Mouse (Mus musculus): ENCODE data around the gene Il16.

Gene Il16

DNA sequence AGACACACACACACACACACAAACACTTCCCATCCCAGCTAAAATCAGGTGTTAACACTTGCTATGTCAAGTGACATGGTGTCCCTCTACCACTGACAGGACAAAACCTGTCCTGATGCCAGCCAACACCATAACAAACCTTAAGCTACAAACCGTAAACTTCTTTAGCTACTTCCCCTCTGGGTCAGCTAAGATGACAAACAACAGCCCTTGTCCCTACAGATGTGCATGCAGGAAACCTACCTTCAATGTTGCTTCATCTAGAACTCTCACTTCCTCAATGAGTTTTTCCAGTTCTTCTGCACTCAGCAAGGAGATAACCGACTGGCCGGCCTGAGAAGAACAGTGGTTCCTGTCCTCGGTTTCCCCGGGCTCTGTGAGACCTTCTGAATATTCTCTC lies 94.9 kb downstream of the Il16 start:
- in situ Hi-C loops (cut with MseI, MboI) = no loop called here

DNA sequence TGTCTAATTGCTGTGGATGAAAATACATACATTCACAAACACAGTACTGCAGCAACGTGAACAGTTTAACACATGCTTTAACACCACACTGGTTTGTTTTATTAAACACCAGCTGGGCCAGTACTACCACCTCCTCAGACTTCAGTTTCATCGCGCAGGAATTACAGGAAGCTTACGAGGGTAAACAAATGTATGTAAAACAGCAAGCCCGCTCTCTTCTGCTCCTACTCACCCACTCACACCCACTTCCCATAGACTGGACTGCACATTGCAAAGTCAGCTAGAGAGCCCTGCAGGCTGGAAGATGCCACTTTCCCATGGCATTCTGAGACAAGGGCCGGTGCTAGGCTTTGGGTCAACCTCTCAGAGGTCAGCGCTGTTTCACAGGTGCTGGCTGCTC lies 96.7 kb downstream of the Il16 start:
- in situ Hi-C loops (cut with MseI, MboI) = no loop called here

DNA sequence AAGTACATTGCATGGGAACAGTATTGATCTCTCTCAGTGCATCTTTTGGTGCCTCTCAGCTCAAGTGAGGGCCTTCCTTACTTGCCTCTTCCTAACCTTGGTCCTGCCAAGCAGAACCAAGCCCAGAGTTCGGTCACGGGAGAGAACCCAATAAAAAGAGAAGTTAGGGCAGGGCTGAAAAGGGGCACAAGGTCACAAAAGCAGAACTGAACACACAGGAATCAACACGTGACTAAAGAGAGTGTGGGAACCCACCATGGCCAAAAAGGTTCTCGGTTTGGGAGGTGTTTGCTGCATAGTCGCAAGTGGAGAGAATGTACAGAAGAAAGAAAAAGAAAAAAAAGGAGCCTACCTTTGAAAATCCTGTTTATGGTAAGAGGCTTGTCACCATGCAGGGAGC lies 100.0 kb downstream of the Il16 start:
- in situ Hi-C loops (cut with MseI, MboI) = no loop called here

DNA sequence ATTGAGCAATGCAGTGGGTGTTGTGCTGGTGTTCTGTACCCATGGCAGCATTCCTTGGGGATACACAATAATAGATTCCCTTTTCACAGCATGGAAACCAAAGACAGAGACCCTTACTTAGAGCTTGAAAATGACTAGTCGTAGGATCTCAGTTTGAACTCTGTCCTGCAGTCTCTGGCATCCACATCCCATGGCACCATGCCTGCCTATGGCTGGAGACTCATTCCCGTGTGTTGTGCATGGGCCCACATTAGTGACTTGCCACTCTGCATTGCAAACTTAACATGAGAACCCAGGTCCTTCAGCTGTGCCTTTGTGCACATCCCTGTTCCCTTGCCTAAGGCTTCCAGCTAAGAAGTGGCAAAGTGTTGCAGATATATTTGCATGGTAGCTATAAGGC lies 100.8 kb downstream of the Il16 start:
- in situ Hi-C loops (cut with MseI, MboI) = no loop called here

DNA sequence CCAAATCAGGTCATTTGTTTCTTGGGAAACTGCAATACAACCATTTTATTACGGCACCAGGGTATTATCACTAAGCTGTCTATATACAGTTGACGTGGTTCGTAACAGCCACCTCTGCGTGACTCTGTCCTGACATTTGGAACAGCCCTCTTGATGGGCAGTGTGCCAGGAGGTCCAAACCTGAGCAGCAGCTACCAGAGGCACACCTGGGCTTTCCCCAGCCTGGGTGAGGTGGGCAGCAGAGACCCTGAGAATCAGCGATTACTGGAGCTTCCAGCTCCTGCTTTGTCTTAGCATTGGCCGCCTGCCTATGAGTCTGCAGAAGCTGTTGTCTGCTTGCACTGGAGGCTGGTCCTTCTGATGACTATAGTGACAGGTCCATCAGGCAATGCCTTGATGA lies 101.9 kb downstream of the Il16 start:
- in situ Hi-C loops (cut with MseI, MboI) = no loop called here

DNA sequence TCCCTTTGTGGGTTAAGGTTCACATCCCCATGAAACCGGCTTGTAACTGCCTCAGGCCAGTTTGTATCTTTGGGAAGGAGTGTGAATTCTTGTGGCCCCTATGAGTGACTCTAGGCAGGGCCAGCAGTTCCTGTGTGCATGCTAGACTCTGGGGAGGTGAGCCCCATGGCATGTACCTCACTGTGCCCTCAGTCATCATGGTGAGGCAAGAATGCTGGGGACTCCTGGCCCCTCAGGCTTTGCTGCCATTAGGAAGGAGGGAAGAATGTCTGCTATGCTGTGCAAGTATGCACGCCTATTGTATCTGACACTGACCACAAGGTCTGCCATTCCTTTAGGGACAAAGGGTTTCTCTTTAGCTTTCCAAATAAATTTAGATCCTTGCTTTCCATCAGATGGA lies 104.4 kb downstream of the Il16 start:
- in situ Hi-C loops (cut with MseI, MboI) = no loop called here

DNA sequence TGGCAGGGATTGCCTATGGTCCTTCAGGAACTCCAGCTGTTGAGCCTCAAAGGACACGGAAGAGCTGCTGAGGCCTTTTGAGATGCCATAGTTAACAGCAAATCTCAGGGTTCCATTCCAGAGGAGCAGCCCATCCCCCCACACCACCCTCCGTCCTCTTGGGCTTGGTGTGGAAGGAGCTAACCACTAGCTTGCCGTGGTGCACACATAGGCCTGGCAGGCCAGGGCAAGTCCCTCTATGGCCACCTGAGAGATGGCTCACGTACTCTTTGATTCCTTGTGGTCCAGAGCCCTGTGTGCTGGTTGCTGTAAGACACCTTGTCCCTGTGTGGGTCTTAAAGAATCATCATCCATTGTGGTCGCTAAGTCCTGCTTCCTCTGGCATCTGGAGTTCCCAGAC lies 104.9 kb downstream of the Il16 start:
- in situ Hi-C loops (cut with MseI, MboI) = no loop called here

DNA sequence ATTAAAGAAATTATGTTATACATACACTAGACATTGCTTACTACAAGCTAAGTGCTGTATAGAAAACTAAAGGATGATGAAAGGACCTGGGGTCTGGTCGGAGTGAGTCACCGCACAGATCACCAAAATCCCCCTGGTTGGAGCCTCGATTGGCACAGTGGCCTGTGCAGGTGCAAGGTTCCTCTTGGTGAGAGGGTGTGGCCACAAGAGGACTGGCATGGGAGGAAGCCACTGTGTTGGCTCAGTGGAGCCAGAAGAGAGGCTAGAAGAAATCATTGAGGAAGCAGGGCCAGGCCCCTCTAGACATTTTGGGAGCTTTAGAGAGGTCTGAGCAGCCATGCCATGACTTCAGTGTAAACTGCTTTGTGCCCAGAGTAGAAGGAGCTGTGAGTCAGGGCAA lies 106.4 kb downstream of the Il16 start:
- in situ Hi-C loops (cut with MseI, MboI) = no loop called here

DNA sequence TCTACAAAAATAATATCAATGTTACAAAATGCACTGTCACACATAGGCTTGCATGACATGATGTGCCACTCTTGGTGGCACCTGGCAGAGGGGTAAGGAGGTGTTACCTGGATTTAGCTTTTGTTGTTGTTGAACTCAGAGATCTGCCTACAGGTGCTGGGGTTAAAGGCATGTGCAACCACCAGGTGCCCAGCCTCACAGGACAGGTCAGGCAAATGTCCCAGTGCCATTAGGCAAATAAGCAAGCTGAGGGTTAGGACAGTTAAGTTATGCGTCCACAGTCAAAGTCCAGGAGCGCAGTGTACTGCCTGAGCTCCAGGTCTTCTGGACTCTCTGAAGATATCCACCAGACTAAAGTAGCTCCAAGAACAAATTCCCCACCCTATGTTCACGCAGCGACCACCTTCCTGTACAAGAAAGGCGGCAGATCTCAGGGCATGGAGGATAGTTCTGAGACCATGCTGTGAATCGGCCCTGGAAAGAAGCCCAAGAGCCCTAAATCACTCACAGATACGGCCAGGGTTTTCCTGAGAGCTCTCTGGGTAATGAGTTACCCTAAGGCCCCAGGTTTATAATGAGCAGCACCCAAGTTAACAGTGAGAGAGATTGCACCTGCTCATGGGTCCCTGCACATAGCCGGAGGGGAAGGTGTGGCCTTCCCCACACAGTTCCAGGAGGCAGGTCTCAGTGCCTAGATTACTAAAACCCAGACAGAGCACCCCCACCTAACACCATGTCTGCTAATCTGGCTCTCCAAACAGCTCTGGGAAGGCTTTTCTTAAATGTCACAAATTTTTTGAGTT lies 107.5 kb downstream of the Il16 start:
- in situ Hi-C loops (cut with MseI, MboI) = no loop called here

DNA sequence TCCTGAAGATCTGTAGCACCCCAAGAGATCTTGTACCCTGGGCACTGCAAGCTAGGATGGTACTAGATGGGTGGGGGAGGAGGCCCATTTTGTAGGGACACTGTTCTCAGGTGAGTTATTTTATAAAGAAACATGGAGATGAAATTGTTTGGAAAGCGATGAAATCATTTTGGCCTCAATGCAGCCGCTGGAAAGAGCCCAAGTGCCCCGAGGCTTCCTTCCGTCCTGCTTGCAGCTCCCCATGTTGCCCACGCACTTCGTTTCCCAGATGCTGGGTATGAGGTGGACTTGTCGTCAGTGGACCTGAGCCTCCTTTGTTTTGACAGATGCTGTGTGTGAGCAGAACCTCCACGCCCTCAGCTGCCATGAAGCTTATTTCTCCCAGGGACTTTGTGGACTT lies 109.1 kb downstream of the Il16 start:
- in situ Hi-C loops (cut with MseI, MboI) = no loop called here

DNA sequence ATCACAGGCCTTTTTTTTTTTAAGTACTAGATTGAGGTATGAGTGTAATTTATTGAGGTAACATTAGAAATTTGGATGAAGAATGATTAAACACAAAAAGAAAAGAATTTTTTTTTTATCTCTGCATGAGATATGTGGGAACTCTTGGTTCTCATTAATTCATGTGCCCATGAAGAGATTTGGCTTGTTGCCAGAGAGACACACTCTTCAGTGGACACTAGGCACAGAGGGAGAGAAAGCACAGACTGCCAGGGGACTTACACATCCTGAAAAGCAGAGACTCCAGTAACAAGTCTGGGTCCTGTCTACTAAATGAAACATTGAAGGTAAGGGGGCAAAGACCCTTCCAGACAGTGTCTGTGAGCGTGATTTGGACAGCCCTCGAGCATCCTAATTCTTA lies 109.8 kb downstream of the Il16 start:
- in situ Hi-C loops (cut with MseI, MboI) = no loop called here

DNA sequence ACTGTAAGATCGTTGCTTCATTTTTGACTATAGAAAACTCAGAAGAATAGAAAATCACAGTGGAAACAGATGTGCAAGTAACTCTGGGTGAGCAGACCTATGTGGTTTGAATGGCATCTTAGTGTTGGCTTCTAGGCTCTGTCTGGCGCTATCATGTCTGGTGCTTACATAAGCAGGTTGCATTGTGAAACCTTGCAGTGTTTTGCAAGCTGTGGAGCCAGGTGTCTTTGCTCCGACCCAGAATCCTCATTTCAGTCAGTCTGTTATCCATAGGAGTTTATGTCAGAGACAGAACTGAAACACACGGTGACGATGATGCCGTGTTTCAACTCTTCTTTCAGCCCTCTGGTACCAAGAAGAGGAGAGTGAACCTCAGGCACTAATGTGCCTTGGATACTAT lies 111.7 kb downstream of the Il16 start:
- in situ Hi-C loops (cut with MseI, MboI) = no loop called here

DNA sequence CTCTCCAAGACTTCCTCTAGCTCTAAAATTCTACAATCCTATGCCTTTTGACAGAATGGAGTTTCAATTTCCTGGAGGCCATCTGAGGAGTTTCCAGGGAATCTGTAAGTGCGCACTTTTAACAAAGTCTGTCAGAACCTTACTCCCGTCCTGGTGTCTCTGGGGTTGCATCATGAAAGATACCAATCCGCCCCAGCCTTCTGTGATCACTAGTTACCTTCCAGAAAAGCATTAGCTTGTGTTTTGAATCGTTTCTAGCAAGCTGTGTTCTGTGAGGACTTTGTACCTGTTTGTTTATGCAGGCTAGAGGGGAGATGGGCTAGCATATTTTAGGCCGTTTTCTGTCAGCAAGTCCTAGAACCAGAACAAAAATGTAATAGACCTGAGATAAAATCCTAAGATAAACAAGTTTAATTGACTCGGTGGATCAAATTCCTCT lies 112.8 kb downstream of the Il16 start:
- in situ Hi-C loops (cut with MseI, MboI) = no loop called here

DNA sequence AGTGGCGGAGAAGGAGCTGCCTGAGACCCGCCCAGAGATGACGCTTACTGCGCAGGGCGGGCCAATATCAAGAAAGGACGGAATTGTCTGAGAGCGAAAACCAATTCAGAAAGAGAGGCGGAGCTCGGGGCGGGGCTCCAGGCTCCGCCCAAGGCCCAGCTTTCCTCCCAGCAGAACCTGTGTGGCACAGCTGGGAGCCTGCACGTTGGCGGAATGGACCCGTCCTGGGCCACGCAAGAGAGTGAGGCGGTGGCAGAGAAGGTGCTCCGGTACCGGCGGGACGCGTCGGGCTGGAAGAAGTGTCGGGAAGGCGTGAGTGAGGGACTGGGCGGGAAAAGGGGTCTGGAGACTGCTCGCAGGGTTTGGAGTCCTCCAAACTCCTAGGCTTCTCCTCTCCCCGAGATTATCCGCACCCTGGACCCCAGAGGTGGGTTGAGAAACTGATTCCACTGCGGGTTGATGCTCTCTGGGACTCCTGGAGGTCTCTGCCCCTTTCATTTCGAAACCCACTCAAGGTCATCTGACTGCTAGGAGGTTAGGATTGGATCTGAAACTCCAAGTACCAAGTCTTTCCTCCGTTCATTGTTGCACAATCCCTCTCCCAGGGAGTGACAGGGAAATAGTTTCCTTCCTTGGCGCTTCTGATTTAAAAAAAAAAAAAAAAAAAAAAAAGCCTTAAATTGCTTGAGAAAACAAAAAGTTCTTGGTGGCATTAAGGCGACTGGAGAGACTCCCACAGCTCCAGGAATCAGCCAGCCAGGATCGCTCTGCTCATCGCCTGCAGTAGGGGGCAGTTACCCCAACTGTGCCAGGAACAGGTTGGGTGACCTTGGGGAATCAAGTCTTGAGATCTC lies 113.5 kb downstream of the Il16 start, which contains the start of gene Stard5:
Gene Stard5, plus strand, starts transcription at position 132 of the 854 bp plus-strand sequence.
- in situ Hi-C loops (cut with MseI, MboI) = no loop called here

DNA sequence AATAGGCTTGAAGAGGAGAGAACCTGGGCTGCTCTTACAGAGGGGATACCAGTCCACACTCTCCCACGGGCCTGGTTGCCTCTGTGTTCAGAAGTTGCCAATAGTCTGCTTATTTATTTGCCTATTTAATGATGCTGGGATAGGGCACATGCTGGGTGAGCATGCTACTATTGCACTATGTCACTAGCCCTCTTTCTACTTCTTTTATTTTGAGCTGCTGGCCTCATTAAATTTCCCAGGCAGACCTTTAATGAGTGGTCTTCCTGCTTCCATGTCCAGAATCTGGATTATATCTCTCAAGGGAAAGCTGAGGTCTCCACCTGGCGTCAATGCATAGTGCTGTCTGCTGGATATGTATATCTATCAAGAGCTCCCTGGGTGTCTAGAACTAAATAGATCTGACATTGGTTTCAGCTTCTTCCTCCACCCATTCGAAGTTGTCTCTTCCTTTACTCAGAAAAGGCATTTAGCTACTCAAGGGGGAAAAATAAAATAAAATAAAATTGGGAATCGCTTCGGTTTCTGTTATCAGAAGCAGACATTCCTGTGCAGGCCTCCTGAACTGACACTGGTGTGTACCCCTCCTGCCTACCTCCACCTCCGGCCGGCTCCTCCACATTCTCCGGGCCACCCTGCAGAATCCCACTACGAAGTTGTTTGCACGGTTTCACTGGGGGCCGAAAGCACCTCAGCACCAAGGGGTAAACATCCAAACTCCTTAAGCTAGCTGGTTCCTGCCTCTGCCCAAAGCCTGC lies 114.3 kb downstream of the Il16 start:
- in situ Hi-C loops (cut with MseI, MboI) = no loop called here

DNA sequence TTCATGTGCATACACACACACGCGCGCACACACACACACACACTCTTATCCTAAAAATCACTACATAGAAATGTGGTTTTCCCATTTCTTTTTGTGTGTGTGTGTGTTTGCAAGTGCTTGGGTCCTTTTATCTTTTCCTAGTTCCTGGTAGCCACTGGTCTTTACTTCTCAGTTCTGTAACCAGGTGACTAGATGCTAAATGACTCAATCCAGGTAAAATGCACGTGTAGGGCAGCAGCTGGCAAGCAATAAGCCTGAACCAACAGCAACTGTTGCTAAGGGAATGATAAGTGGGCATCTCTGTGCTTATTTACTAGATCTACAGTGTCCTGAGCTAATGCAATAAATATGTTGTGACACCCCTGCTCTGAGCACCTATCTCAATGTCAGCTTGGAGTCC lies 118.2 kb downstream of the Il16 start:
- in situ Hi-C loops (cut with MseI, MboI) = no loop called here

DNA sequence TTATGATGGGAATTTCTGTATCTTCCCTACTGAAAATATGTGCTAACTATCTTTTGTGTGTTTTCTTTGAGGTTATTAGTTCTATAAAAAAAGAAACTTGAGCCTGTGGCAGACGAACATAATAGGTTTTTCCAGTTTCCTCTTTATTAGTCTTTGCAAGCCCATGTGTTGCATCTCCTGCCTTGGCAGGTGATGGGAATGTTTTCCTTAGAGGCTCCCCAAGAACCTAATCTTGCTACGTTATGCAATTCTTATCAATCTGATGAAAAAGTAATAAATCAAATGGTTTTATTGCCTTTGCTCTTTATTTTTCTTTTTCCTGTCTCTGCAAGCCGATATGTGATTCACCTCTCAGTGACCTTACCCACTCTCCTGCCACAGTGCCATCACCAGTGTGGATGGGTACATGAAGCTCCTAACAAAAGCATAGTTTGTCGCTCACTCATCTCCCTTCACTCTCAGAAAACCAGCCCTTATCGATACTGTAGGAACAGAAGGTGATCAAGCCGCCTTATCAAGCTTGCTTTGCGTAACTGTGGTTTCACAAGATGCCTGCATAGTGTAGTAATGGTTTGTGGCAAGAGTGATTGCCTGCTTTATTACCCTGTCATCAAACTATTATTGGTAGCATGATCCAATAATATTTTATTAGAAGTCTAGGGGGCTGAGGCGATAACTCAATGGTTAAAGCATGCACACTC lies 118.8 kb downstream of the Il16 start:
- in situ Hi-C loops (cut with MseI, MboI) = no loop called here

DNA sequence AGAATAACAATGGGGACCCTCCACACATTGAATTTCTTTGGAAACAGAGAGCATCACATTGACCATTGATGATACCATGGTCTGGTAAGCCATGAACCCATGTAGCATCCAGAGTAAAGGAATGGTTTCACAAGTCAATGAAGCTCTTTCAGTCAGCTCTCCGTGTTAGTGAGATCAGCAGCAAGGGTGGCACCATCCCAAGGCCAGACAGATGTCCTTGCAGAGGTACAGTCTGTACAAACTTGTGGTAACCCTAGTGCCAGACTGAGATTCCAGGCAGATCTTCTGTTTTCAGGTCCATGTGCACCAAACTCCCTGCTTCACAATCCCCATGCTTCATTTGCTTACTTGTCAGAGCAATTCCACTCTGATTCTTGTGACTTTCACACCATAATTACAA lies 121.5 kb downstream of the Il16 start:
- in situ Hi-C loops (cut with MseI, MboI) = no loop called here

DNA sequence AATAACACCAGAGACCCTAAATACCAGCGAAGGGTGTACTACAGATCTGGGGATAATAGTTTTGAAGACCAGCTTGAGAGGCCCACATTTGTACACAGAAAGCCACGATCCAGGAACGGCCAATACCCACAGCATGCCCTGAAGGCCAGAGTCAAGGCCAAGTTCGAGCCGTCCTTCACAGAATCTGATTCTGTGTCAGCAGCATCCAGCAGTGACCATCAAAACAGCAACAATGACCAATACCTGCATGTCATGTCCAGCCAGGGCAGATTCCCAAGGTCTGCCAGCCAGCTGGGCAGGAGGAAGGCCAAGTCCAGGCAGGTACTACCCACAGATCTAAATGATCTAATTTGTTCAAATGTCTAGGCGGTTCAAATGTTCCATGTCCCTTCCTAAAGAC lies 122.9 kb downstream of the Il16 start:
- in situ Hi-C loops (cut with MseI, MboI) = no loop called here

DNA sequence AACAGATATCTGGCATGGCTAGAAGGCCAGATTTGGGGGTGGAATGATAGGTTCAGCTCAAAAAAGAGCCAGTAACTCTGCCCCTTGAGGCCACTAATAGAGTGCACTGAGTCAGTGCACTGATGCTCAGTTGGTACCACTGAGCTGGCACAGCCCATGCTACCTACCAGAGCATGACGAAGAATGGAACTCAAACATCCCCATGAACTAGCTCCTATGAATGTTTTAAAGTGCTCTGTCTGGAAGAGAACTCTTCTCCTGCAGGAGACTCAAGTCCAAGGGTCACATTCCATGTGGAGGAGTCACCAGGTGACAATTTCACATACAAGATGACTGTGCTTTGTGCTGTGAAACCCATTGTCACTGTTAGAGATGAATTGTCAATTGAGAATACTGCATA lies 126.8 kb downstream of the Il16 start:
- in situ Hi-C loops (cut with MseI, MboI) = no loop called here

DNA sequence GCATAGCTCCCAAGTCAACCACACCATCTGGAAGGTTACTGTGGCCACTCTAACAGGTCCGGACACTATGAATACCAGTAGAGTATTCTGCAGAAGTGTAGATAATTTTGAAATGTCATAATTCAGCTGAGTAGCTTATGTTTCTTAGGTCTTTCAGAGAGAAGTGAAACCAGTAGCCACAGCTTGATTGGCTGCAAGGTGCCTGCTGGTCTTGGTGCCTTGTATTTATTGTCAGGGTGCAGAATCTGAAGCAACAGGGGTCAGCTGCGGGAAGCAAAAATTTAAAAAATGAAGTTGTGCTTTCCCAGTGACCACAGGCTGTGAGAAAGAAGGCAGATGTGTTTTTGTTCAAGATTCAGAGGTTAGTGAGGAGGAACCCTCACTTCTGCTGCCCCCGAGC lies 129.3 kb downstream of the Il16 start:
- in situ Hi-C loops (cut with MseI, MboI) = no loop called here

DNA sequence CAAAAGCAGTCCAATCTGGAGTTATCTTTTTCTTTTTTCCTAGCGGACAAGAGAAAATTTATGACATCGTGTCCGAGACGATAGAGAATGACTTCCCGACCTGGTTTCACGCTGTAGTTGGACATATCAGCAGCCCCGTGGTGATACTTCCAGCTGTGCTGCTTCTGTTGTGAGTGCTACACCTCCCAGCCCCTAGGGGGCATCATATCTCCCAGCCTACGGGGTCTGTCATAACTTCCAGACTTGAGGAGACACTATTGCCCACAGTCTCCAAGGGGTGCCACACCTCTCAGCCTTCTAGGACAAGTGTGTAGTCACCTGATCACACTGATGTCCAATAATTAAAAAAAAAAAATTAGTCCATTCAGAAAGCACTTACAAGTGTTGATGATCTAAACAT lies 129.7 kb downstream of the Il16 start:
- in situ Hi-C loops (cut with MseI, MboI) = no loop called here
